Mouse (Mus musculus) liver, adult 2 months (tissue): ENCODE data around the gene Iglon5.
A peak's percentile ranks its signal among the peaks of the same experiment; 100 is the strongest.

ENCODE experiments used
- CTCF ChIP-seq: fragments of 200-500 bp; IDR thresholded peaks from 2 replicates; pipeline ENCODE4 v1.5.1; 2011; ENCODE audit warnings: low read depth, low read length, control low read depth
- POLR2A ChIP-seq: fragments of 200-500 bp; IDR thresholded peaks from 2 replicates; pipeline ENCODE4 v1.6.1; 2011; ENCODE audit warnings: low read length, control low read depth; ENCODE audit not compliant: insufficient read depth; ENCODE audit errors: extremely low read depth

DNA sequence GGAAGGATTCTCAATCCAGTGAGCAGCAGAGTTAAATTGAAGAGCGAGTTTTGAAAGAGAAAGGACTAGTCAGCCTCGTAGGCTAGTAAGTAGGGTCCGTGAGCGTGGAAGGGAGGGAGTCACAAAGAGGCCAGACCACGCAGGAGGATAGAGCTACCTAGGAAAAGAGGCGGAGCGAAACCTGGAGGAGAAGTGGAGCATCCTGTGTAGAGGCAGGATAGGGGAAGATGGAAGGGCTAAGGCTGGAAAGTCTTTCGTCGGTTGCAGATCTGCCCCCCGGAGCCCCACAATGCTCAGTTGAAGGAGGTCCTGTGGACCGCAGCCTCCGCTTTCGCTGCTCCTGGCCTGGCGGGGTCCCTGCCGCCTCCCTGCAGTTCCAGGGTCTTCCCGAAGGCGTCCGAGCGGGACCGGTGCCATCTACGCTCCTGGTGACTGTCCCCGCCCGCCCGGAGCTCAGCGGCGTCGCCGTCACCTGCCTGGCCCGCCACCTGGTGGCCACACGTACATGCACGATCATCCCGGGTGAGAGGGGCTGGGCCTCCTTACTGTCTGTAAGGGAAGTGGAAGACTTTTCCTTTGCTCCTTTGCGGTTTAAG lies 23.7 kb downstream of the Iglon5 start:
- peak; percentile 84 for TF ChIP-seq CTCF
- no peak for TF ChIP-seq POLR2A
